Mouse (Mus musculus): ENCODE data around the gene Gdf10. TPM values are rescaled to one million over a fixed set of nuclear protein-coding genes. Genes with fewer than 3 reads are reported as not detected.

Gene Gdf10
- polyA plus RNA-seq, 1 experiment: not detected

- no peaks in the 10 kb centered on the region for H3K79me3 ChIP-seq (ENCODE audit: low read depth)
- no peaks in the 10 kb centered on the region for H3K79me2 ChIP-seq (ENCODE audit: control insufficient read depth, insufficient read depth)
- no peaks in the 10 kb centered on the region for H3K36me3 ChIP-seq (ENCODE audit: control insufficient read depth, insufficient read depth)
- H3K4me3 ChIP-seq (ENCODE audit: insufficient read depth, poor library complexity, severe bottlenecking): no peak overlapping the region
- no peak overlapping the region for H3ac ChIP-seq (ENCODE audit: control insufficient read depth, insufficient read length, low read depth)
- TF ChIP-seq MYOD1 (IDR thresholded peaks at IDR 0.05; ENCODE audit: control insufficient read depth, insufficient read length, low read depth) (no peak), CEBPB (IDR thresholded peaks at IDR 0.05; ENCODE audit: low read depth) (no peak), FOSL1 (IDR thresholded peaks at IDR 0.05; ENCODE audit: insufficient read depth, low read length, poor library complexity, severe bottlenecking) (no peak), CTCF (IDR thresholded peaks at IDR 0.05; ENCODE audit: control insufficient read depth, insufficient read depth, insufficient read length) (no peak), MYOG (IDR thresholded peaks at IDR 0.05; ENCODE audit: control insufficient read depth, extremely low read depth, insufficient read length) (no peak), USF1 (IDR thresholded peaks at IDR 0.05; ENCODE audit: low read depth) (no peak), MAX (IDR thresholded peaks at IDR 0.05) (no peak)
- peaks cover 31% of the 10 kb centered on the region for H3K27me3 ChIP-seq (ENCODE audit: control insufficient read depth, insufficient read depth, insufficient read length)
Observed at GRCm38 (mm10) chr14:33958841-33959240, 35.5 kb downstream of the Gdf10 start.

- Histone ChIP-seq H3ac (ENCODE audit: control insufficient read depth, insufficient read length, low read depth) (no peak overlapping the region), H3K27me3 (ENCODE audit: control insufficient read depth, insufficient read depth, insufficient read length) (peaks cover 29% of the 10 kb centered on the region), H3K79me2 (ENCODE audit: control insufficient read depth, insufficient read depth) (no peaks in the 10 kb centered on the region), H3K79me3 (ENCODE audit: low read depth) (no peaks in the 10 kb centered on the region), H3K36me3 (ENCODE audit: control insufficient read depth, insufficient read depth) (no peaks in the 10 kb centered on the region), H3K4me3 (ENCODE audit: insufficient read depth, poor library complexity, severe bottlenecking) (no peak overlapping the region)
- TF ChIP-seq CTCF (IDR thresholded peaks at IDR 0.05; ENCODE audit: control insufficient read depth, insufficient read depth, insufficient read length): peak; percentile 69
- TF ChIP-seq FOSL1 (IDR thresholded peaks at IDR 0.05; ENCODE audit: insufficient read depth, low read length, poor library complexity, severe bottlenecking): no peak
- no peak for TF ChIP-seq MYOG (IDR thresholded peaks at IDR 0.05; ENCODE audit: control insufficient read depth, extremely low read depth, insufficient read length)
Observed at GRCm38 (mm10) chr14:33959341-33959740, 36.0 kb downstream of the Gdf10 start.

GRCm38 (mm10) chr14:33965675-33966074 lies 42.3 kb downstream of the Gdf10 start:
- no peak overlapping the region for H3K4me3 ChIP-seq (ENCODE audit: insufficient read depth, poor library complexity, severe bottlenecking)

GRCm38 (mm10) chr14:33972679-33973078 lies 49.3 kb downstream of the Gdf10 start:
- Histone ChIP-seq H3K4me3 (ENCODE audit: insufficient read depth, poor library complexity, severe bottlenecking) (no peak overlapping the region), H3K36me3 (ENCODE audit: control insufficient read depth, insufficient read depth) (no peaks in the 10 kb centered on the region), H3ac (ENCODE audit: control insufficient read depth, insufficient read length, low read depth) (no peak overlapping the region)

More at GRCm38 (mm10) chr14:33965675-33966074, 42.3 kb downstream of the Gdf10 start:
- Histone ChIP-seq H3K79me2 (ENCODE audit: control insufficient read depth, insufficient read depth) (no peaks in the 10 kb centered on the region), H3ac (ENCODE audit: control insufficient read depth, insufficient read length, low read depth) (no peak overlapping the region), H3K36me3 (ENCODE audit: control insufficient read depth, insufficient read depth) (no peaks in the 10 kb centered on the region), H3K79me3 (ENCODE audit: low read depth) (no peaks in the 10 kb centered on the region), H3K27me3 (ENCODE audit: control insufficient read depth, insufficient read depth, insufficient read length) (peaks cover 1% of the 10 kb centered on the region)
- no peak for TF ChIP-seq CEBPB (IDR thresholded peaks at IDR 0.05; ENCODE audit: low read depth)
- TF ChIP-seq CTCF (IDR thresholded peaks at IDR 0.05; ENCODE audit: control insufficient read depth, insufficient read depth, insufficient read length): no peak
- TF ChIP-seq MYOG (IDR thresholded peaks at IDR 0.05; ENCODE audit: control insufficient read depth, extremely low read depth, insufficient read length): no peak
- no peak for TF ChIP-seq FOSL1 (IDR thresholded peaks at IDR 0.05; ENCODE audit: insufficient read depth, low read length, poor library complexity, severe bottlenecking)
- TF ChIP-seq MAX (IDR thresholded peaks at IDR 0.05): no peak
- TF ChIP-seq USF1 (IDR thresholded peaks at IDR 0.05; ENCODE audit: low read depth): no peak
- TF ChIP-seq MYOD1 (IDR thresholded peaks at IDR 0.05; ENCODE audit: control insufficient read depth, insufficient read length, low read depth): no peak

GRCm38 (mm10) chr14:33974752-33975151 lies 51.4 kb downstream of the Gdf10 start:
- Histone ChIP-seq H3K79me2 (ENCODE audit: control insufficient read depth, insufficient read depth) (no peaks in the 10 kb centered on the region), H3ac (ENCODE audit: control insufficient read depth, insufficient read length, low read depth) (no peak overlapping the region), H3K79me3 (ENCODE audit: low read depth) (no peaks in the 10 kb centered on the region), H3K27me3 (ENCODE audit: control insufficient read depth, insufficient read depth, insufficient read length) (peaks cover 27% of the 10 kb centered on the region), H3K36me3 (ENCODE audit: control insufficient read depth, insufficient read depth) (no peaks in the 10 kb centered on the region), H3K4me3 (ENCODE audit: insufficient read depth, poor library complexity, severe bottlenecking) (no peak overlapping the region)
- TF ChIP-seq MYOD1 (IDR thresholded peaks at IDR 0.05; ENCODE audit: control insufficient read depth, insufficient read length, low read depth): no peak
- no peak for TF ChIP-seq MYOG (IDR thresholded peaks at IDR 0.05; ENCODE audit: control insufficient read depth, extremely low read depth, insufficient read length)
- no peak for TF ChIP-seq USF1 (IDR thresholded peaks at IDR 0.05; ENCODE audit: low read depth)
- TF ChIP-seq CEBPB (IDR thresholded peaks at IDR 0.05; ENCODE audit: low read depth): no peak
- no peak for TF ChIP-seq MAX (IDR thresholded peaks at IDR 0.05)
- TF ChIP-seq CTCF (IDR thresholded peaks at IDR 0.05; ENCODE audit: control insufficient read depth, insufficient read depth, insufficient read length): no peak
- no peak for TF ChIP-seq FOSL1 (IDR thresholded peaks at IDR 0.05; ENCODE audit: insufficient read depth, low read length, poor library complexity, severe bottlenecking)

More at GRCm38 (mm10) chr14:33972679-33973078, 49.3 kb downstream of the Gdf10 start:
- Histone ChIP-seq H3K79me2 (ENCODE audit: control insufficient read depth, insufficient read depth) (no peaks in the 10 kb centered on the region), H3K27me3 (ENCODE audit: control insufficient read depth, insufficient read depth, insufficient read length) (peaks cover 10% of the 10 kb centered on the region), H3K79me3 (ENCODE audit: low read depth) (no peaks in the 10 kb centered on the region)
- no peak for TF ChIP-seq MAX (IDR thresholded peaks at IDR 0.05)
- peak; percentile 64 for TF ChIP-seq CTCF (IDR thresholded peaks at IDR 0.05; ENCODE audit: control insufficient read depth, insufficient read depth, insufficient read length)

GRCm38 (mm10) chr14:33977748-33978147 lies 54.4 kb downstream of the Gdf10 start:
- Histone ChIP-seq H3K36me3 (ENCODE audit: control insufficient read depth, insufficient read depth) (no peaks in the 10 kb centered on the region), H3K79me2 (ENCODE audit: control insufficient read depth, insufficient read depth) (no peaks in the 10 kb centered on the region), H3K79me3 (ENCODE audit: low read depth) (no peaks in the 10 kb centered on the region), H3K4me3 (ENCODE audit: insufficient read depth, poor library complexity, severe bottlenecking) (no peak overlapping the region), H3ac (ENCODE audit: control insufficient read depth, insufficient read length, low read depth) (no peak overlapping the region), H3K27me3 (ENCODE audit: control insufficient read depth, insufficient read depth, insufficient read length) (peaks cover 24% of the 10 kb centered on the region)
- TF ChIP-seq MYOG (IDR thresholded peaks at IDR 0.05; ENCODE audit: control insufficient read depth, extremely low read depth, insufficient read length) (no peak), CTCF (IDR thresholded peaks at IDR 0.05; ENCODE audit: control insufficient read depth, insufficient read depth, insufficient read length) (no peak), CEBPB (IDR thresholded peaks at IDR 0.05; ENCODE audit: low read depth) (no peak), MYOD1 (IDR thresholded peaks at IDR 0.05; ENCODE audit: control insufficient read depth, insufficient read length, low read depth) (no peak), MAX (IDR thresholded peaks at IDR 0.05) (no peak), USF1 (IDR thresholded peaks at IDR 0.05; ENCODE audit: low read depth) (no peak), FOSL1 (IDR thresholded peaks at IDR 0.05; ENCODE audit: insufficient read depth, low read length, poor library complexity, severe bottlenecking) (no peak)

Measured in C2C12 (cell line).